Mouse (Mus musculus): ENCODE measurements around the gene Gm17428. TPM values are rescaled to one million over a fixed set of nuclear protein-coding genes. Genes with fewer than 3 reads are reported as not detected.
"Not testable (repeated sequence)": the region's sequence is repeated elsewhere in the genome, so short reads cannot be mapped to it uniquely, and the experiment has no call there.

Gene Gm17428
- total RNA-seq (2021), result not detected

- no peak for DNase-seq
Observed at GRCm38 (mm10) chr14:54976633-54977032, at the start of gene Gm17428. Gm17428 (plus strand) TSS chr14:54976933.

GRCm38 (mm10) chr14:54927296-54927695 is 49.4 kb upstream of the Gm17428 start:
- no peak for DNase-seq

GRCm38 (mm10) chr14:54929801-54930200 is 46.9 kb upstream of the Gm17428 start:
- no peak for DNase-seq

GRCm38 (mm10) chr14:54930431-54930830 is 46.3 kb upstream of the Gm17428 start:
- DNase-seq, result no peak

GRCm38 (mm10) chr14:54932645-54933150 is 44.0 kb upstream of the Gm17428 start, which contains the start of gene Il25:
Il25 (plus strand) TSS chr14:54932695.
- no peak for DNase-seq

GRCm38 (mm10) chr14:54935904-54936830 is 40.6 kb upstream of the Gm17428 start, which contains the start of gene Cmtm5:
Cmtm5 (plus strand) TSS chr14:54936261.
- peak; percentile 69 to 74 for DNase-seq

- no peak for DNase-seq
Observed at GRCm38 (mm10) chr14:54936831-54937160, 39.9 kb upstream of the Gm17428 start.

- no peak for DNase-seq
Observed at GRCm38 (mm10) chr14:54937361-54938182, 39.2 kb upstream of the Gm17428 start.

- DNase-seq, result no peak
Observed at GRCm38 (mm10) chr14:54938431-54939219, 38.1 kb upstream of the Gm17428 start.

GRCm38 (mm10) chr14:54939434-54940175 is 37.1 kb upstream of the Gm17428 start:
- peak; percentile 46 to 56 for DNase-seq

GRCm38 (mm10) chr14:54940176-54940530 is 36.6 kb upstream of the Gm17428 start:
- no peak for DNase-seq

GRCm38 (mm10) chr14:54941024-54941978 is 35.4 kb upstream of the Gm17428 start:
- DNase-seq, result no peak

GRCm38 (mm10) chr14:54942479-54942878 is 34.3 kb upstream of the Gm17428 start:
- DNase-seq, result no peak

- DNase-seq, result no peak
Observed at GRCm38 (mm10) chr14:54943971-54944370, 32.8 kb upstream of the Gm17428 start.

GRCm38 (mm10) chr14:54944939-54945338 is 31.8 kb upstream of the Gm17428 start:
- DNase-seq, result no peak

- DNase-seq, result no peak
Observed at GRCm38 (mm10) chr14:54945975-54946704, 30.6 kb upstream of the Gm17428 start.

- DNase-seq, result not testable (repeated sequence)
Observed at GRCm38 (mm10) chr14:54947008-54947407, 29.7 kb upstream of the Gm17428 start.

GRCm38 (mm10) chr14:54948781-54949180 is 28.0 kb upstream of the Gm17428 start:
- DNase-seq, result no peak

- DNase-seq, result no peak
Observed at GRCm38 (mm10) chr14:54950493-54950892, 26.2 kb upstream of the Gm17428 start.

- DNase-seq, result no peak
Observed at GRCm38 (mm10) chr14:54951587-54951986, 25.1 kb upstream of the Gm17428 start.
